Mouse (Mus musculus): ENCODE data around the gene Elavl1. TPM values are rescaled to one million over a fixed set of nuclear protein-coding genes. Genes with fewer than 3 reads are reported as not detected.

Elavl1 gene
- polyA plus RNA-seq, 1 experiment from 2014 or later: 85.9 TPM

- H3K4me2 ChIP-seq (ENCODE audit: low read length): no peak overlapping the region
- H3K9me3 ChIP-seq (replicated peaks; ENCODE audit: control insufficient read depth, low read length, poor library complexity, severe bottlenecking): no peaks in the 10 kb centered on the region
- ATAC-seq: no peak
- H3K36me3 ChIP-seq (ENCODE audit: control insufficient read depth, insufficient read depth, low read length): no peaks in the 10 kb centered on the region
- H3K27ac ChIP-seq (ENCODE audit: low read length): no peak overlapping the region
- no peak overlapping the region for H3K9ac ChIP-seq (ENCODE audit: low read depth, low read length)
- H3K4me3 ChIP-seq (ENCODE audit: low read depth, low read length): no peak overlapping the region
- H3K4me1 ChIP-seq (ENCODE audit: control insufficient read depth, insufficient read depth, low read length): peaks cover 21% of the 10 kb centered on the region
- 93% methylated on average over 5 of the region's 5 CpGs for WGBS
- H3K27me3 ChIP-seq (ENCODE audit: control insufficient read depth, insufficient read depth, low read depth, low read length): no peaks in the 10 kb centered on the region
Measured at GRCm38 (mm10) chr8:4318124-4318523, 7.1 kb downstream of the Elavl1 start.

- peaks cover 3% of the 10 kb centered on the region; the same call in 1 of the 2 replicates for H3K4me1 ChIP-seq (ENCODE audit: control insufficient read depth, insufficient read depth, low read length)
- H3K4me2 ChIP-seq (ENCODE audit: low read length): no peak overlapping the region
- no peak overlapping the region for H3K27ac ChIP-seq (ENCODE audit: low read length)
- no peak for ATAC-seq
- H3K9ac ChIP-seq (ENCODE audit: low read depth, low read length): no peak overlapping the region
- WGBS: 93% methylated on average over 3 of the region's 3 CpGs
- no peaks in the 10 kb centered on the region for H3K9me3 ChIP-seq (replicated peaks; ENCODE audit: control insufficient read depth, low read length, poor library complexity, severe bottlenecking)
- H3K27me3 ChIP-seq (ENCODE audit: control insufficient read depth, insufficient read depth, low read depth, low read length): no peaks in the 10 kb centered on the region
- H3K36me3 ChIP-seq (ENCODE audit: control insufficient read depth, insufficient read depth, low read length): peaks cover 15% of the 10 kb centered on the region
- no peak overlapping the region for H3K4me3 ChIP-seq (ENCODE audit: low read depth, low read length)
Measured at GRCm38 (mm10) chr8:4314852-4315251, 10.4 kb downstream of the Elavl1 start.

- H3K4me3 ChIP-seq (ENCODE audit: low read depth, low read length): no peak overlapping the region
- no peaks in the 10 kb centered on the region for H3K9me3 ChIP-seq (replicated peaks; ENCODE audit: control insufficient read depth, low read length, poor library complexity, severe bottlenecking)
- no peaks in the 10 kb centered on the region for H3K4me1 ChIP-seq (ENCODE audit: control insufficient read depth, insufficient read depth, low read length)
- H3K4me2 ChIP-seq (ENCODE audit: low read length): no peak overlapping the region
- 79% methylated on average over 3 of the region's 3 CpGs for WGBS
- no peak overlapping the region for H3K9ac ChIP-seq (ENCODE audit: low read depth, low read length)
- ATAC-seq: no peak
- H3K36me3 ChIP-seq (ENCODE audit: control insufficient read depth, insufficient read depth, low read length): peaks cover 24% of the 10 kb centered on the region
- no peaks in the 10 kb centered on the region for H3K27me3 ChIP-seq (ENCODE audit: control insufficient read depth, insufficient read depth, low read depth, low read length)
- H3K27ac ChIP-seq (ENCODE audit: low read length): no peak overlapping the region
Measured at GRCm38 (mm10) chr8:4313254-4314124, 11.7 kb downstream of the Elavl1 start.

GRCm38 (mm10) chr8:4312104-4312503, 13.1 kb downstream of the Elavl1 start:
- Histone ChIP-seq H3K27me3 (ENCODE audit: control insufficient read depth, insufficient read depth, low read depth, low read length) (no peaks in the 10 kb centered on the region), H3K9ac (ENCODE audit: low read depth, low read length) (no peak overlapping the region), H3K9me3 (replicated peaks; ENCODE audit: control insufficient read depth, low read length, poor library complexity, severe bottlenecking) (no peaks in the 10 kb centered on the region), H3K36me3 (ENCODE audit: control insufficient read depth, insufficient read depth, low read length) (peaks cover 27% of the 10 kb centered on the region), H3K4me3 (ENCODE audit: low read depth, low read length) (no peak overlapping the region), H3K4me1 (ENCODE audit: control insufficient read depth, insufficient read depth, low read length) (no peaks in the 10 kb centered on the region), H3K27ac (ENCODE audit: low read length) (no peak overlapping the region), H3K4me2 (ENCODE audit: low read length) (no peak overlapping the region)
- ATAC-seq: no peak

- ATAC-seq: no peak
- H3K4me3 ChIP-seq (ENCODE audit: low read depth, low read length): no peak overlapping the region
- no peaks in the 10 kb centered on the region for H3K4me1 ChIP-seq (ENCODE audit: control insufficient read depth, insufficient read depth, low read length)
- H3K27me3 ChIP-seq (ENCODE audit: control insufficient read depth, insufficient read depth, low read depth, low read length): no peaks in the 10 kb centered on the region
- H3K9ac ChIP-seq (ENCODE audit: low read depth, low read length): no peak overlapping the region
- peaks cover 37% of the 10 kb centered on the region for H3K36me3 ChIP-seq (ENCODE audit: control insufficient read depth, insufficient read depth, low read length)
- no peak overlapping the region for H3K4me2 ChIP-seq (ENCODE audit: low read length)
- H3K9me3 ChIP-seq (replicated peaks; ENCODE audit: control insufficient read depth, low read length, poor library complexity, severe bottlenecking): no peaks in the 10 kb centered on the region
- 90% methylated on average over 2 of the region's 2 CpGs for WGBS
- no peak overlapping the region for H3K27ac ChIP-seq (ENCODE audit: low read length)
Measured at GRCm38 (mm10) chr8:4305838-4306237, 19.4 kb downstream of the Elavl1 start.

GRCm38 (mm10) chr8:4304124-4304547, 21.1 kb downstream of the Elavl1 start:
- H3K4me1 ChIP-seq (ENCODE audit: control insufficient read depth, insufficient read depth, low read length): no peaks in the 10 kb centered on the region
- no peak overlapping the region for H3K4me2 ChIP-seq (ENCODE audit: low read length)
- no peak overlapping the region for H3K4me3 ChIP-seq (ENCODE audit: low read depth, low read length)
- no peak overlapping the region for H3K9ac ChIP-seq (ENCODE audit: low read depth, low read length)
- no peak overlapping the region for H3K27ac ChIP-seq (ENCODE audit: low read length)
- no peaks in the 10 kb centered on the region for H3K27me3 ChIP-seq (ENCODE audit: control insufficient read depth, insufficient read depth, low read depth, low read length)
- no peak for ATAC-seq
- H3K9me3 ChIP-seq (replicated peaks; ENCODE audit: control insufficient read depth, low read length, poor library complexity, severe bottlenecking): no peaks in the 10 kb centered on the region
- 79% methylated on average over 3 of the region's 3 CpGs for WGBS
- peaks cover 35% of the 10 kb centered on the region for H3K36me3 ChIP-seq (ENCODE audit: control insufficient read depth, insufficient read depth, low read length)

- H3K4me1 ChIP-seq (ENCODE audit: control insufficient read depth, insufficient read depth, low read length): no peaks in the 10 kb centered on the region
- H3K9me3 ChIP-seq (replicated peaks; ENCODE audit: control insufficient read depth, low read length, poor library complexity, severe bottlenecking): no peaks in the 10 kb centered on the region
- no peak overlapping the region for H3K9ac ChIP-seq (ENCODE audit: low read depth, low read length)
- H3K36me3 ChIP-seq (ENCODE audit: control insufficient read depth, insufficient read depth, low read length): peaks cover 29% of the 10 kb centered on the region
- WGBS: 94% methylated on average over 4 of the region's 4 CpGs
- H3K4me3 ChIP-seq (ENCODE audit: low read depth, low read length): no peak overlapping the region
- no peak overlapping the region for H3K27ac ChIP-seq (ENCODE audit: low read length)
- H3K27me3 ChIP-seq (ENCODE audit: control insufficient read depth, insufficient read depth, low read depth, low read length): no peaks in the 10 kb centered on the region
- H3K4me2 ChIP-seq (ENCODE audit: low read length): no peak overlapping the region
- no peak for ATAC-seq
Measured at GRCm38 (mm10) chr8:4297822-4298221, 27.4 kb downstream of the Elavl1 start.

GRCm38 (mm10) chr8:4292738-4293137, 32.5 kb downstream of the Elavl1 start:
- Histone ChIP-seq H3K4me1 (ENCODE audit: control insufficient read depth, insufficient read depth, low read length) (no peaks in the 10 kb centered on the region), H3K9ac (ENCODE audit: low read depth, low read length) (no peak overlapping the region), H3K4me3 (ENCODE audit: low read depth, low read length) (no peak overlapping the region), H3K27ac (ENCODE audit: low read length) (no peak overlapping the region), H3K36me3 (ENCODE audit: control insufficient read depth, insufficient read depth, low read length) (peaks cover 20% of the 10 kb centered on the region), H3K27me3 (ENCODE audit: control insufficient read depth, insufficient read depth, low read depth, low read length) (no peaks in the 10 kb centered on the region), H3K4me2 (ENCODE audit: low read length) (no peak overlapping the region), H3K9me3 (replicated peaks; ENCODE audit: control insufficient read depth, low read length, poor library complexity, severe bottlenecking) (no peaks in the 10 kb centered on the region)
- no peak for ATAC-seq
- WGBS: 95% methylated on average over 5 of the region's 5 CpGs

GRCm38 (mm10) chr8:4276111-4276465, 49.1 kb downstream of the Elavl1 start:
- Histone ChIP-seq H3K4me3 (ENCODE audit: low read depth, low read length) (peak overlapping the region; percentile 66), H3K9ac (ENCODE audit: low read depth, low read length) (peak overlapping the region; percentile 74), H3K27me3 (ENCODE audit: control insufficient read depth, insufficient read depth, low read depth, low read length) (no peaks in the 10 kb centered on the region), H3K36me3 (ENCODE audit: control insufficient read depth, insufficient read depth, low read length) (peaks cover 16% of the 10 kb centered on the region), H3K27ac (ENCODE audit: low read length) (peak overlapping the region; percentile 81), H3K4me2 (ENCODE audit: low read length) (peak overlapping the region; percentile 56), H3K4me1 (ENCODE audit: control insufficient read depth, insufficient read depth, low read length) (peaks cover 11% of the 10 kb centered on the region), H3K9me3 (replicated peaks; ENCODE audit: control insufficient read depth, low read length, poor library complexity, severe bottlenecking) (no peaks in the 10 kb centered on the region)
- WGBS: 24% methylated on average over 9 of the region's 9 CpGs
- no peak for ATAC-seq
